Mouse (Mus musculus): ENCODE results near the gene Hps5. TPM values are rescaled to one million over a fixed set of nuclear protein-coding genes. Genes with fewer than 3 reads are reported as not detected.

The Hps5 gene
- polyA plus RNA-seq, 1 experiment from 2014 or later: 11.8 TPM

DNA sequence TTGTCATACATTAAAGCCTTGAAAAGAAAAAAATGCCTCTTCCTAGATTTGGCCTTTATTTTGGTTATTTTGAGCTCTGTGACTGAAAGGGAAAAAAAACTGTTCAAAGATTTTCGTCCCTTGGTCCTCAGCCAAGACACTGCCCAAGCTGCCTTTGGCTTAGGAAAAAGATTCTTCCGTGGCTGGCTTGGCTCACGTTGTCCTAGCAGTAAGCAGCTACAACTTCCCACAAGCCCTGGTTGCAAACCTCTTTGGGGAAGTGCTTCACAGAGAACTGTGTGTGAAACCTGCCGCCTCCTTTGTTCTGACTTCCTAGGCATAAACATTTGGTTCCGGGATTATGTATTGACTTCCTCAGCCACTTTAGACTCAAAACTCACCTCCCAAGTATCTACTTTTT lies 79.0 kb downstream of the Hps5 start:
- H3K36me3 ChIP-seq (ENCODE audit: control insufficient read depth, insufficient read depth, low read length): no peaks in the 10 kb centered on the region
- no peaks in the 10 kb centered on the region for H3K4me1 ChIP-seq (ENCODE audit: control insufficient read depth, insufficient read depth, low read length)
- H3K4me2 ChIP-seq: no peak overlapping the region
- no peak for ATAC-seq (replicated peaks; ENCODE audit: insufficient number of reproducible peaks, low FRiP score, low TSS enrichment)
- H3K4me3 ChIP-seq (ENCODE audit: low read depth, low read length): no peak overlapping the region
- no peaks in the 10 kb centered on the region for H3K9me3 ChIP-seq (replicated peaks; ENCODE audit: control insufficient read depth, low read length)
- no peak overlapping the region for H3K27ac ChIP-seq (ENCODE audit: low read depth, low read length)
- H3K9ac ChIP-seq (ENCODE audit: low read depth, low read length): no peak overlapping the region
- H3K27me3 ChIP-seq (ENCODE audit: control insufficient read depth, insufficient read depth, low read length): peaks cover 6% of the 10 kb centered on the region; the same call in 1 of the 2 replicates
- WGBS (ENCODE audit: insufficient replicate concordance): 48% methylated on average over 5 of the region's 5 CpGs

DNA sequence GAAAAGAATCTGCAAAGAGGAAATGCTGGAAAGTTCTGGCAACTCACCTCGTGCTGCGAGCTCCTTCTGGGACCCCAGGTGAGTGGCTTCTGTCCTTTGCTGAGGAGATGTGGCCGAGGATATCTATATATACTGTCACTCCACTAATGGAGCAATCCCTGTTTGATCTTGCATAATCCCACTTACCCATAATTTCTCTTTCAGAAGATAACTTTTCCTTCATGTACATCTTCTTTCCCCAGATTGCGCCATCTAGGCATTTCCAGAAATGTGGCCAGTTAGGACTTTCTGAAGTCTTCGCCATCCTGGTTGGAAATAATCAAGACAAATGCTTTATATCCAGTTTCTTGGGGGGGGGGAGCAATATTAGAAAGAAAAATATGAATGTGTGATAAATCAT lies 80.3 kb downstream of the Hps5 start, which contains the start of gene Saa3:
TSS of gene Saa3 (minus strand) at position 101 of the 400 bp plus-strand sequence.
- Histone ChIP-seq H3K9ac (ENCODE audit: low read depth, low read length) (no peak within 1 kb of the TSS), H3K27ac (ENCODE audit: low read depth, low read length) (no peak within 1 kb of the TSS), H3K4me1 (ENCODE audit: control insufficient read depth, insufficient read depth, low read length) (no peaks in the 10 kb centered on the region), H3K27me3 (ENCODE audit: control insufficient read depth, insufficient read depth, low read length) (peaks cover 6% of the 10 kb centered on the region; the same call in 1 of the 2 replicates), H3K4me3 (ENCODE audit: low read depth, low read length) (no peak within 1 kb of the TSS), H3K36me3 (ENCODE audit: control insufficient read depth, insufficient read depth, low read length) (no peaks in the 10 kb centered on the region), H3K9me3 (replicated peaks; ENCODE audit: control insufficient read depth, low read length) (no peaks in the 10 kb centered on the region), H3K4me2 (no peak within 1 kb of the TSS)
- 82% methylated on average over 5 of the region's 5 CpGs for WGBS (ENCODE audit: insufficient replicate concordance)
- ATAC-seq (replicated peaks; ENCODE audit: insufficient number of reproducible peaks, low FRiP score, low TSS enrichment): no peak

DNA sequence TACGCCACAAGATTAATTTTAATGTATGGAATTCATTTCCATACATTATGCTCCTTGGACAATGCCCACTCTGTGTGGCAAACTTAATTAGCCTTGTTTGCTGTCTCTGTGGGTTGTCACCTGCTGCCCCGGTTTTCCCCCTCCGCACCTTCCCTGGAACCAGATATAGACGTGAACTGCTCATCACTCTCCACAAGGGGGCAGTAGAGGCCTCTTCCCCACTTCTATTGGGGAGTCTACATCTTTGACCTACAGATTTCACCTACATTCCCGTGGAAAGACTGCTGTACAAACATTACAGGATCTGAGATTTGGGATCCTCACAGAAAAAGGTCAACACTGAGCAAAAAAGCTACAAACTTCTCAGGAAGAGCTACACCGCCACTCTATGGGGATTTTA lies 81.3 kb downstream of the Hps5 start:
- H3K4me3 ChIP-seq (ENCODE audit: low read depth, low read length): no peak overlapping the region
- H3K9me3 ChIP-seq (replicated peaks; ENCODE audit: control insufficient read depth, low read length): no peaks in the 10 kb centered on the region
- peaks cover 2% of the 10 kb centered on the region for H3K4me1 ChIP-seq (ENCODE audit: control insufficient read depth, insufficient read depth, low read length)
- ATAC-seq (replicated peaks; ENCODE audit: insufficient number of reproducible peaks, low FRiP score, low TSS enrichment): no peak
- H3K27me3 ChIP-seq (ENCODE audit: control insufficient read depth, insufficient read depth, low read length): no peaks in the 10 kb centered on the region
- H3K9ac ChIP-seq (ENCODE audit: low read depth, low read length): no peak overlapping the region
- H3K4me2 ChIP-seq: no peak overlapping the region
- no peaks in the 10 kb centered on the region for H3K36me3 ChIP-seq (ENCODE audit: control insufficient read depth, insufficient read depth, low read length)
- 33% methylated on average over 6 of the region's 6 CpGs for WGBS (ENCODE audit: insufficient replicate concordance)
- H3K27ac ChIP-seq (ENCODE audit: low read depth, low read length): no peak overlapping the region

DNA sequence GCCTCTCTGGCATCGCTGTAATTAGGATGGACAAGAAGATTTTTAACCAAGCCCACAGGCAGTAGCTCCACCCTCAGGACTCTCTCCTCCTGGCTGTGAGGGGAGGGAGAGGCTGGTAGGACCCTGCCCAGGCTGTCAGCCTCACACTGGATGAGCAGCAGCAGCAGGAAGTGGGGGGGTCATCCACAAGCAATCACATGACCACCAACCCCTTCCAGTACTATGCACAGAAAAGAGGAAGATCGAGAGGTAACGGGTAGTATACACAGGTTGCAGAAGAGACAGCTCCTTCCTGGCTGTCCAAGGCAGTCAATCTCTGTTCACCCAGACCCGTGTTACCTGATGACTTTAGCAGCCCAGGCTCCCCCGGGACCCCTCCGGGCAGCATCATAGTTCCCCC lies 83.6 kb downstream of the Hps5 start:
- H3K4me2 ChIP-seq: no peak overlapping the region
- no peaks in the 10 kb centered on the region for H3K27me3 ChIP-seq (ENCODE audit: control insufficient read depth, insufficient read depth, low read length)
- H3K4me3 ChIP-seq (ENCODE audit: low read depth, low read length): no peak overlapping the region
- H3K36me3 ChIP-seq (ENCODE audit: control insufficient read depth, insufficient read depth, low read length): no peaks in the 10 kb centered on the region
- ATAC-seq (replicated peaks; ENCODE audit: insufficient number of reproducible peaks, low FRiP score, low TSS enrichment): no peak
- H3K4me1 ChIP-seq (ENCODE audit: control insufficient read depth, insufficient read depth, low read length): peaks cover 6% of the 10 kb centered on the region
- 58% methylated on average over 6 of the region's 6 CpGs for WGBS (ENCODE audit: insufficient replicate concordance)
- H3K27ac ChIP-seq (ENCODE audit: low read depth, low read length): no peak overlapping the region
- H3K9me3 ChIP-seq (replicated peaks; ENCODE audit: control insufficient read depth, low read length): no peaks in the 10 kb centered on the region
- H3K9ac ChIP-seq (ENCODE audit: low read depth, low read length): 0 out of 2 replicates have a peak overlapping the region, but pooled peaks have one; percentile 16

Other genes starting within 250 kb of the Hps5 start
- 10.7 and 11.6 TPM in 2 replicates for gene Sergef, start 156.3 kb downstream of the Hps5 start, polyA plus RNA-seq (2014; fragmentation: Nextera tagmentation; extraction: Ambion mirVana)
- gene Tph1, start 123.5 kb downstream of the Hps5 start, polyA plus RNA-seq (2014; fragmentation: Nextera tagmentation; extraction: Ambion mirVana): not detected in 2 replicates
- 17.8 and 18.9 TPM in 2 replicates for gene Saal1, start 85.4 kb downstream of the Hps5 start, polyA plus RNA-seq (2014; fragmentation: Nextera tagmentation; extraction: Ambion mirVana)
- gene Saa3, start 80.4 kb downstream of the Hps5 start, polyA plus RNA-seq (2014; fragmentation: Nextera tagmentation; extraction: Ambion mirVana): not detected in 2 replicates
- 0.19 TPM in 1 of 2 replicates, not detected in the other for gene Saa4, start 63.5 kb downstream of the Hps5 start, polyA plus RNA-seq (2014; fragmentation: Nextera tagmentation; extraction: Ambion mirVana)
- gene Saa1, start 53.1 kb downstream of the Hps5 start, polyA plus RNA-seq (2014; fragmentation: Nextera tagmentation; extraction: Ambion mirVana): 0.47 TPM in 1 of 2 replicates, not detected in the other
- gene Saa2, start 44.3 kb downstream of the Hps5 start, polyA plus RNA-seq (2014; fragmentation: Nextera tagmentation; extraction: Ambion mirVana): 1.1 TPM in 1 of 2 replicates, not detected in the other
- gene Gtf2h1, start within 50 bp of the Hps5 start, polyA plus RNA-seq (2014; fragmentation: Nextera tagmentation; extraction: Ambion mirVana): 34.9 and 41.1 TPM in 2 replicates
- gene Ldha, start 45.4 kb upstream of the Hps5 start, polyA plus RNA-seq (2014; fragmentation: Nextera tagmentation; extraction: Ambion mirVana): 3,042 and 3,490 TPM in 2 replicates
- gene Ldhc, start 65.1 kb upstream of the Hps5 start, polyA plus RNA-seq (2014; fragmentation: Nextera tagmentation; extraction: Ambion mirVana): not detected in 2 replicates
- 199 and 205 TPM in 2 replicates for gene Tsg101, start 123.9 kb upstream of the Hps5 start, polyA plus RNA-seq (2014; fragmentation: Nextera tagmentation; extraction: Ambion mirVana)
- 9.3 and 10.6 TPM in 2 replicates for gene Uevld, start 162.5 kb upstream of the Hps5 start, polyA plus RNA-seq (2014; fragmentation: Nextera tagmentation; extraction: Ambion mirVana)
- not detected in 2 replicates for gene Gm9999, start 187.5 kb upstream of the Hps5 start, polyA plus RNA-seq (2014; fragmentation: Nextera tagmentation; extraction: Ambion mirVana)
- 15.6 and 18.8 TPM in 2 replicates for gene Spty2d1, start 212.3 kb upstream of the Hps5 start, polyA plus RNA-seq (2014; fragmentation: Nextera tagmentation; extraction: Ambion mirVana)